Mouse (Mus musculus) ES-Bruce4 (cell line): ENCODE data around the gene Smap1.

ENCODE experiments used
- CTCF ChIP-seq: IDR thresholded peaks from one replicate; pipeline ENCODE4 v1.8.1; 2011; ENCODE audit warnings: low read depth, low read length
- EP300 ChIP-seq: IDR thresholded peaks from 2 replicates; pipeline ENCODE4 v1.6.1; 2011; ENCODE audit warnings: low read depth, low read length; ENCODE audit not compliant: insufficient read depth

- TF ChIP-seq CTCF (peak; percentile 6), EP300 (no peak)
These were observed 37.3 kb upstream of the Smap1 start for GRCm38 (mm10) chr1:23959415-23959732.
